Mouse (Mus musculus): ENCODE measurements around the gene Specc1l. TPM values are rescaled to one million over a fixed set of nuclear protein-coding genes. Genes with fewer than 3 reads are reported as not detected.
"Not testable (repeated sequence)": the region's sequence is repeated elsewhere in the genome, so short reads cannot be mapped to it uniquely, and the experiment has no call there.

Specc1l gene
- polyA plus RNA-seq, 1 experiment, result 23.1 TPM

DNA sequence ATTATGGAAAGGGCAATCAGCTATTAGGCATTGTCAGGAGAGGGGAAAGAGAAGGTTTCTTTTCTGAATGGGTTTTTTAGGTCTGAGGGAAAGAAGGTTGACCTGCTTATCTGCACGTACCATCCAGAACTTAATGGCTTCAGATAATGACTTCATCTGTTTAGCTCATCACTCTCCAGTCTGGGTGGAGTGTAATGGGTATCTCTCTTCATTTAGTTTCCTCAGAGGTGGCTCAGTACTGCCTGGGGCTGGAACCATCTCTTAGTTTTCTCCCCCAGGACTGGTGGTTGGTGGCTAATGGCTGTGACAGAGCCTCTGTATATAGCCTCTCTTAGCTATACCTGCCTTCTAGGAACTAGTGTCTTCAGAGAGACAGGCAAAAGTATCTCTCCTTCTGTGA lies 79.5 kb downstream of the Specc1l start:
- no peak overlapping the region for H3K4me3 ChIP-seq (ENCODE audit: insufficient read depth, low read length)
- no peak for TF ChIP-seq CTCF (IDR thresholded peaks at IDR 0.05; ENCODE audit: extremely low read depth, insufficient read depth, low read length)
- no peak for TF ChIP-seq POLR2A (IDR thresholded peaks at IDR 0.05; ENCODE audit: extremely low read depth, insufficient read depth, low read length)
- no peak overlapping the region for H3K27ac ChIP-seq (ENCODE audit: insufficient read depth, low read length)
- H3K4me1 ChIP-seq (ENCODE audit: control insufficient read depth, insufficient read depth, low read length), result no peaks in the 10 kb centered on the region

DNA sequence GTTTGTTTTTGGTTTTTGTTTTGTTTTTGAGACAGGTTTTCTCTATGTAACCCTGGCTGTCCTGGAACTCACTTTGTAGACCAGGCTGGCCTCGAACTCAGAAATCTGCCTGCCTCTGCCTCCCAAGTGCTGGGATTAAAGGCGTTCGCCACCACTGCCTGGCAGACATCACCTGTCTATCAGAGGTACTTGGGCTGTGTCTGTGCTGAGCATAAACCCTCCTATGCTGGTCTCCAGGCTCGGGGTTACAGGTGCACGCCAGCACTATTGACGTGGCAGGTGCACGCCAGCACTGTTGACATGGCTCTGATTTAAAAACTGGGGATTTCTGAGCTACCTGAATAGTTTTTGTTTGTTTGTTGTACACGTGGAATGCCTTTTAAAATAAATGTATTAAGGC lies 80.3 kb downstream of the Specc1l start:
- H3K4me3 ChIP-seq (ENCODE audit: insufficient read depth, low read length); H3K27ac ChIP-seq (ENCODE audit: insufficient read depth, low read length); H3K4me1 ChIP-seq (ENCODE audit: control insufficient read depth, insufficient read depth, low read length): not testable (repeated sequence)

DNA sequence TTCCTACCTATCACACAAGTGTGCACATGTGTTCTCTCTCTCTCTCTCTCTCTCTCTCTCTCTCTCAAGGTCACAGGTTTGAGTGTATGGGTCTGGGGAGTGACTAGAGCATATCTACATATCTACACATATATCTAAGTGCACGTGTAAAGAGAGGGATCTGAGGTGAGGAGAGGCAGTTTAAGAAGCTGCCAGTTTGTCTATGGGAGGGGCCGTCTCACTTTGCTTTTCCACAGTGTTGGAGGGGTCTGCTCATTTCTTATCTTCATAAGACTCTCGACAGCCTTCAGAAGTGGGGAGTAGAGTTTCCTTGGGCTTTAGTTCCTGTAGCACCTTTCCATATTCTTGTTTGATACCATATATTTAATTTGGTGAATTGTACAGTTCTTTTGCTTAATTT lies 81.4 kb downstream of the Specc1l start:
- Histone ChIP-seq H3K4me3 (ENCODE audit: insufficient read depth, low read length) (no peak overlapping the region), H3K4me1 (ENCODE audit: control insufficient read depth, insufficient read depth, low read length) (no peaks in the 10 kb centered on the region), H3K27ac (ENCODE audit: insufficient read depth, low read length) (no peak overlapping the region)
- TF ChIP-seq POLR2A (IDR thresholded peaks at IDR 0.05; ENCODE audit: extremely low read depth, insufficient read depth, low read length) (no peak), CTCF (IDR thresholded peaks at IDR 0.05; ENCODE audit: extremely low read depth, insufficient read depth, low read length) (no peak)

DNA sequence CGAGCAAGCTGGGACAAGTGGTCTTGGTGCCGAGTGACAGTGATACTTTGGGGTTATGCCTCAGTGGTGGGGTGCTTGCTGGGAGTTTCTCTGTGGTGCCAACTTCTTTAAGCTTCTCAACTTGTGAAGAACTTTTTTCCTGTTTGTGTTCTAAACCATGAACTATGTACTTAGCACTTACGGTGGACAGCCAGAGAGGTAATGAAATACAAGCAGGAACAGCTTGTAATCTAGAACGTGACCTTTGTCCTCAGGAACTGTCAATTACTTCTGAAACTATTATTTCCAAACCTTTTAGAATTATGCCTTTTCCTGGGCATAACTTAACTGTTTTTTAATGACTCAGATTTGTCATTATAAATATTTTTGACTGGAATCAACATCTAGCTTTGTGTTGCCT lies 82.5 kb downstream of the Specc1l start:
- no peak overlapping the region for H3K27ac ChIP-seq (ENCODE audit: insufficient read depth, low read length)
- H3K4me3 ChIP-seq (ENCODE audit: insufficient read depth, low read length), result no peak overlapping the region
- TF ChIP-seq POLR2A (IDR thresholded peaks at IDR 0.05; ENCODE audit: extremely low read depth, insufficient read depth, low read length) (no peak), CTCF (IDR thresholded peaks at IDR 0.05; ENCODE audit: extremely low read depth, insufficient read depth, low read length) (no peak)

DNA sequence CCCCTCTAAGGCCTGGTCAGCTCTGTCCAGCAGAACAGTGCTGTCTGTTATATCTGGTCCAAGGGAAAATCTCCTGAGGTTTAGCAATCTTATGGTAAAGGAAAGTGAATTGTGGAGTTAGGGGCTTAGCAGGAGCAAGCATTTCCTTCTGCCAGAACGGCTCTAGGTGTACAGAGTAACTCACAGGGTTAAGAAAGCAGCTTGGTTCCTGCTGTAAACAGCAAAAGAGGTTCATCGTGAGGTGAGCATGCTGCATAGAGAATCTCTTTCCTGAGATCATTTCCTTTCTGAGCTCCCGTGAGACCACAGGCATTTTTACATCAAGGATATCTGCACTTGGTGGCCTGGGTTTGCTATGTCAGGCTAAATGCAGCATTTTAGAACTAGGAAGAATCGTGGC lies 83.1 kb downstream of the Specc1l start:
- TF ChIP-seq POLR2A (IDR thresholded peaks at IDR 0.05; ENCODE audit: extremely low read depth, insufficient read depth, low read length), result no peak
- TF ChIP-seq CTCF (IDR thresholded peaks at IDR 0.05; ENCODE audit: extremely low read depth, insufficient read depth, low read length), result no peak
- Histone ChIP-seq H3K4me1 (ENCODE audit: control insufficient read depth, insufficient read depth, low read length) (no peaks in the 10 kb centered on the region; the same call in 1 of the 2 replicates), H3K27ac (ENCODE audit: insufficient read depth, low read length) (no peak overlapping the region), H3K4me3 (ENCODE audit: insufficient read depth, low read length) (no peak overlapping the region)

More for the DNA sequence above, 82.5 kb downstream of the Specc1l start:
- H3K4me1 ChIP-seq (ENCODE audit: control insufficient read depth, insufficient read depth, low read length), result no peaks in the 10 kb centered on the region

DNA sequence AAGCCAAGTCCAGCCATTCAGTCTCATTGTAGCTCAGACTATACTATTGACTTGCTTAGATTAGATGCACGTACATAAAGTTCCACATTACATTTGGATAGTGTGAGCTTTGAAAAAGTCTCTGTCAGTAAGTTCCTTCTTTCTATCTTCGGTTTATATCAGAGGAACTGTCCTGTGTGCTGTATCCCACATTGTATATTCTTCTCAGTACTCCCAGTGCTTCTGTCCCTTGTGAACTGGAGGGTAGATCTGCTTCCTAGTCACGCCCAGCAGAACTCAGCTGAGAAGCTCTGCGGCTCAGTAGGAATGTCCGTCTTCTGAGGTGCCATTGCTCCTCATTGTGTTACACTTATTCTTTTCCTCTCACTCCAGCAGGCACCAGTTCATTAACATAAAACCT lies 86.7 kb downstream of the Specc1l start:
- Histone ChIP-seq H3K27ac (ENCODE audit: insufficient read depth, low read length) (no peak overlapping the region), H3K4me3 (ENCODE audit: insufficient read depth, low read length) (no peak overlapping the region)
- TF ChIP-seq POLR2A (IDR thresholded peaks at IDR 0.05; ENCODE audit: extremely low read depth, insufficient read depth, low read length), result no peak
- no peak for TF ChIP-seq CTCF (IDR thresholded peaks at IDR 0.05; ENCODE audit: extremely low read depth, insufficient read depth, low read length)

DNA sequence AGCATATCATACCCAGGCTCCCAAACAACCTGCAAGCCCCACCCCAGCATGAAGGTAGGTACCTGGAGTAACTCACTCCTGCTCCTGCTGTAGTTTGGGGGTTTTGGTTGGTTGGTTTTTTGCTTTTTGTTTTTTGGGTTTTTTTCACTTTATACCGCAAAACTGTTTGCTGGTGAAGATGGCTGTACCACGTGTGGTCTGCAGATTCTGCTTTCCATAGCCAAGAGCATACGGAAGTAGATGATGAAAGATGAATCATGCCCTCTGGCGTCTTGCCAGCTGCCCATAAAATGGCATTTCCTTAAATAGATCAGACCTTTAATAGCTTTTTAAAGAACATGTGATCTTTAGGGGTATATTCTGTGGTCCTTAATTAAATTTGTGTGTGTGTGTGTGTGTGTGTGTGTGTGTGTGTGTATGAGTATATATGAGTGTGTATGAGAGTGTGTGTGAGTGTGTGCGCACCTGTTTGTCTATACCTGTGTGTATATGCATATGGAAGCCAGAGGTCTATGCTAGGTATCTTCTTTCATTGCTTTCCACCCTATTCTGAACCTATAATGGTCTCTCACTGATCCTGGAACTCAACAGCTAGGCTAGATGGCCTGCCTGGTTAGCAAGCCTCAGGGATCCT lies 88.0 kb downstream of the Specc1l start:
- Histone ChIP-seq H3K4me3 (ENCODE audit: insufficient read depth, low read length) (no peak overlapping the region), H3K4me1 (ENCODE audit: control insufficient read depth, insufficient read depth, low read length) (peaks cover 2% of the 10 kb centered on the region; the same call in 1 of the 2 replicates), H3K27ac (ENCODE audit: insufficient read depth, low read length) (no peak overlapping the region)
- TF ChIP-seq CTCF (IDR thresholded peaks at IDR 0.05; ENCODE audit: extremely low read depth, insufficient read depth, low read length), result no peak
- no peak for TF ChIP-seq POLR2A (IDR thresholded peaks at IDR 0.05; ENCODE audit: extremely low read depth, insufficient read depth, low read length)

More for the DNA sequence above, 86.7 kb downstream of the Specc1l start:
- no peaks in the 10 kb centered on the region; the same call in 1 of the 2 replicates for H3K4me1 ChIP-seq (ENCODE audit: control insufficient read depth, insufficient read depth, low read length)

DNA sequence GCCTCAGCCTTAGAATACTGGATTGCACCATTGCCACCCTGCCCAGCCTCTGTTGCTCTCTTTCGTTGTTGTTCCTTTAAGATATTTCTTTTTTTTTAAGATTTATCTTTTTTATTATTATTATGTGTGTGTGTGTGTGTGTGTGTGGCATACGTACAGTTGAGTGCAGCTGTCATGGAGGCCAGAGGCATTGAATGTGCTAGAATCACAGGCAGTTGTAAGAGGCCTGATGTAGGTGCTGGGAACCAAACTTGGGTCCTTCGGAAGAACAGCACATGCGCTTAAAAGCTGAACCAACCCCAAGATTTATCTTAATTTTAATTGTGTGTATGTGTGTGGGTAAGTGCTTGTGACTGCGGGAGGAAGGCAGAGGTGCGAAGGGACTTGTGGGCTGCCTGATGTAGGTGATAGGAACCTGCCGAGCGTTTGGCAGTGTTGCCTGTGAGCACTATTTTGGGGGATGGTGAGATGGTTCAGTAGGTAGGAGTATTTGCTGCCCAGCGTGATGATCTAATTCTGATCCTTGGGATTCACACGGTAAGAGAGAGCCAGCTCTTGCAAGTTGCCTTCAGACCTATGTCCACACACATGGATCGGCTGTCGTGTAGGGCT lies 89.4 kb downstream of the Specc1l start:
- TF ChIP-seq POLR2A (IDR thresholded peaks at IDR 0.05; ENCODE audit: extremely low read depth, insufficient read depth, low read length) (no peak), CTCF (IDR thresholded peaks at IDR 0.05; ENCODE audit: extremely low read depth, insufficient read depth, low read length) (no peak)
- Histone ChIP-seq H3K27ac (ENCODE audit: insufficient read depth, low read length) (no peak overlapping the region), H3K4me3 (ENCODE audit: insufficient read depth, low read length) (no peak overlapping the region), H3K4me1 (ENCODE audit: control insufficient read depth, insufficient read depth, low read length) (peaks cover 2% of the 10 kb centered on the region; the same call in 1 of the 2 replicates)

DNA sequence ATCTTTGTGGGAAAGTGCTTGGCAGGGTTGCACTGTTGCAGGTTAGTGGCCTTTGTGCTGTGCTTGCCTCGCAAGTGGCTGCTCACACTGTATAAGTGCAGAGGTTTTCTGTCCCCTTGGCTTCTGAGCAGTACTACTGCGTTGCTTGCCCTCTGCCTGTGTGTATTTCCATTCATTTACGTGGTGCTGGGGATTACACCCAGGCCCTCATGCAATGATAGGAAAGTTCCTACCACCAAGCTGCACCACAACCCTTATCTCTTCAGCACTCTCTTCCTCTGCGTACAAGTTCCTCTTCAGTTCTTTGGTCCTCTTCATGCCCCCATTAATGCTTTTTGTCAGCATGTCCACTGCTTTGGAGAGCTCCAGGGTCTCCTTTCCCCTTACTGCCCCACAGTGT lies 90.1 kb downstream of the Specc1l start:
- TF ChIP-seq CTCF (IDR thresholded peaks at IDR 0.05; ENCODE audit: extremely low read depth, insufficient read depth, low read length) (no peak), POLR2A (IDR thresholded peaks at IDR 0.05; ENCODE audit: extremely low read depth, insufficient read depth, low read length) (no peak)
- H3K27ac ChIP-seq (ENCODE audit: insufficient read depth, low read length), result no peak overlapping the region
- no peak overlapping the region for H3K4me3 ChIP-seq (ENCODE audit: insufficient read depth, low read length)
- peaks cover 2% of the 10 kb centered on the region; the same call in 1 of the 2 replicates for H3K4me1 ChIP-seq (ENCODE audit: control insufficient read depth, insufficient read depth, low read length)

DNA sequence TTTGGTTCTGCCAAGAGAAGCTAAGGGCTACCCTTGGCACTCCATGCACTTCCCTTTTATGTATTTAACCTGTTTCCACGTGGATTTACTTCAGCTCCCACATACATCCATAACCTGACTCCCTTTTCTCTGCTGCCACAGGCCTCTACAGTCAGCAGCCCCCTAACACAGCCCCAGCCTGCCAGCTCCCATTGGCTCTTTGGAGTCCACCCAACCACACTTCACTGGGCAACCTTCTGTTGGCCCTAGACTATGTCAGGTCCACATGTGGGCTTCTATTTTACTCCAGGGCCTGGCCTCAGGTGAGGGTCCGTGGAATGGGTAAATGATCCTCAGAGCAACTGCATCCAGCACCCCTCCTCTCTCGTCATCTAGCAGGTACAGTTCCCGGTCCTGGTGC lies 90.7 kb downstream of the Specc1l start:
- no peak for TF ChIP-seq CTCF (IDR thresholded peaks at IDR 0.05; ENCODE audit: extremely low read depth, insufficient read depth, low read length)
- Histone ChIP-seq H3K4me3 (ENCODE audit: insufficient read depth, low read length) (no peak overlapping the region), H3K27ac (ENCODE audit: insufficient read depth, low read length) (no peak overlapping the region), H3K4me1 (ENCODE audit: control insufficient read depth, insufficient read depth, low read length) (peaks cover 2% of the 10 kb centered on the region; the same call in 1 of the 2 replicates)

Data from cortical plate, adult 2 months (tissue).